Mouse (Mus musculus) ES-Bruce4 (cell line): ENCODE results near the gene Serhl.

ENCODE experiments used
- CTCF ChIP-seq: IDR thresholded peaks from one replicate; pipeline ENCODE4 v1.8.1; 2011; ENCODE audit warnings: low read depth, low read length
- POLR2A ChIP-seq: IDR thresholded peaks from one replicate; pipeline ENCODE4 v1.8.1; 2011; ENCODE audit warnings: low read length; ENCODE audit not compliant: insufficient read depth

DNA sequence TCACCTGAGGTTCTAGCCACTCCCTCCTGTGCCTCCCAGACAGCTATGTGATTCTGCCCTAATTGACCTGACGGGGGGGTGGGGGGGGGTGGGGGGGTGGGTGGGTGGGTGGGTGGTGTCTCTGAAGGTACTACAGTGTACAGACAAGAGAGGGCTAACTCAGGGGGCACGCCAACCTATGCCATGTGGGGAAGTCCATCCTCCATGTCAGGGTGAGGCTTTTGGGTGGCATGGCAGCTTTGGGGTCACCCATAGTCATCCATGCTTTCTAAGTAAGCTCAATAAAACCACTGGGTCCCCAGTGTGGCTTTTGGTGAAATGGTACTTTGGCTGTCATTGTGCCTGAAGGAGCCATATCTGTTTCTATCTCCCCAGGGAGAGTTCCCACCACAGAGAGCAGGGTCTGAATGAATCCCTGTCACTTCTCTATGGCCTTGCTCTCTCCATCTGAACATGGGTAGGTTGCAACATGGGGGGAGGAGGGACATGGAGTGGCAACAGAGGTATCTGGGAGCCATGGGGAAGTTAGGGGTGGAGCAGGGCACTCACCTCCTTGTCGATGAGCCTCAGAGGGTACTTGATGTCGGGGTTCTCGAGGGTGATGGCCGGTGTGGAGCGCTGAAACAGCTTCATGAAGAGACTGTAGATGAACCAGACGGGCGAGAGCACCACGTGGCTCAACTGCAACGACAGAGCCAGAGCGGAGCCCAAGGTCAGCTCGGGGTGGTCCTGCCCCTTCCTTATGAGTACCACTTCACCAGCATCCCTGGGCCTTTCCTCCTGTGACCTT lies 76.4 kb downstream of the Serhl start:
- TF ChIP-seq CTCF, result no peak
- TF ChIP-seq POLR2A, result no peak
